Mouse (Mus musculus): Measurements from ENCODE around the gene Sez6l. TPM values are rescaled to one million over a fixed set of nuclear protein-coding genes. Genes with fewer than 3 reads are reported as not detected.

Sez6l gene
- total and polyA plus RNA-seq, 2 experiments from 2014 or later, result 43.5 to 80.1 TPM

DNA sequence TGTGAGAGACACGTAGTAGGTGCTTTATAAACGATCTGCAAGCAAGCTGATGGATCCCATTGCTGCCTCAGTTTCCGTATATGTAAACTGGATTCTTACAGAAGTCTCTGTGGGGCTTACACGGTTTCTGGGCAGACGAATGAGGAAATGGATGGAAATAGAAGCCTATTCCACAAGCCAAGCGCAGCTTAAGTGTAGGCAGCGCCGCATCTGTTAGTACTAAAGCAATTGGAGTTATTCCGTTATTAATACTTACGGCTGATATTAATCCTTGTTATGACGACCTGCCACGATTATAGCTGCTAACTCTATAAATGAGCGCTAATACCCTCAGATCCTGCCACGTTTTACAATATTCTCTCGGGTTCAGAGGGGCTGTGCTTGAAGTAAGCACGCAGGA lies 16.8 kb downstream of the Sez6l start:
- Histone ChIP-seq H3K36me3 (ENCODE audit: insufficient read depth, low read length) (no peaks in the 10 kb centered on the region), H3K27ac (no peak overlapping the region), H3K27me3 (ENCODE audit: insufficient read depth, low read length) (no peaks in the 10 kb centered on the region), H3K9me3 (ENCODE audit: low read length) (no peaks in the 10 kb centered on the region), H3K4me3 (ENCODE audit: low read length) (no peak overlapping the region), H3K9ac (replicated peaks; ENCODE audit: low read length) (no peak overlapping the region), H3K4me2 (ENCODE audit: low read depth, low read length) (no peak overlapping the region), H3K4me1 (ENCODE audit: insufficient read depth, low read length) (peaks cover 18% of the 10 kb centered on the region; the same call in 1 of the 2 replicates)
- DNase-seq (ENCODE audit: low spot score) (no peak), ATAC-seq (no peak)
- 69% methylated on average over 16 of the region's 16 CpGs for WGBS
- no peak for TF ChIP-seq CTCF (IDR thresholded peaks at IDR 0.05; ENCODE audit: low read depth)

DNA sequence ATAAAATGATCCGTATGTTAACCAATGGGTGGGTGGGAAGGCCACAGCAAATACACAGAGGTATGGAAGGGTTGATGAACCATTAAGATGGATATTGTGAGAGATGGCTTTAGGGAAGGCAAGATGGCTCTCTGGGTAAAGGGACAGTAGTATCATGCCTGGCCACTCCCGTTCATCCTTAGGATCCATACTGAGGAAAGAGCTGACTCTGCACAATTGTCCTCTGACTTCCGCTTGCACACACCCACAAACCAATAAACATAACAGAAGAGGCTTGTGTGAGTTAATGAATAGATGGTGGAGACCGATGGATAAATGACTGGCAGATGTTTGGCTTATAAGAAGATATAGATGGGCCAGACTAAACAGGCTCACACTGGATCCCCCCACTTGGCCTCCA lies 19.6 kb downstream of the Sez6l start:
- 77% methylated on average over 4 of the region's 4 CpGs for WGBS
- Histone ChIP-seq H3K9ac (replicated peaks; ENCODE audit: low read length) (no peak overlapping the region), H3K4me1 (ENCODE audit: insufficient read depth, low read length) (peaks cover 20% of the 10 kb centered on the region), H3K4me2 (ENCODE audit: low read depth, low read length) (no peak overlapping the region), H3K4me3 (ENCODE audit: low read length) (no peak overlapping the region), H3K27ac (no peak overlapping the region), H3K36me3 (ENCODE audit: insufficient read depth, low read length) (no peaks in the 10 kb centered on the region), H3K9me3 (ENCODE audit: low read length) (no peaks in the 10 kb centered on the region), H3K27me3 (ENCODE audit: insufficient read depth, low read length) (no peaks in the 10 kb centered on the region)
- TF ChIP-seq CTCF (IDR thresholded peaks at IDR 0.05; ENCODE audit: low read depth), result no peak
- ATAC-seq, result no peak
- no peak for DNase-seq (ENCODE audit: low spot score)

DNA sequence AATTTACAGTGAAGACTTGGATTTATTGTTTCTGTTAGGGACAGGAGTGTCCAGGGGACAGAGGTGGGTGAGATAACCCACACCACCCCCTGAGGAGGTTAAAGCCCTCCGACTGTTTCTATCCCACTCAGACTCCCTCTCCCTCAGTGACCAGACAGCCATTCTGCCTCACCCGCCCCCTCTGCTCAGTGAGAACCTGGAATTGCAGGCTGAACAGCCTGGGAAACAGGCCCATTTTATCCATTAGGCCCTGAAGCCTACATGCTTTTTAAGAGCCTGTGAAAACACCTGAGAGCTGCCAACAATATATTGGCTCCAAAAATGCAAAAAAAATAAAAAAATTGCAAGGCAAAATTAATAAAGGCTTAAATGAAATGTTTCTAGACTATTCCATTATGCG lies 20.3 kb downstream of the Sez6l start:
- WGBS, result 70% methylated on average over 3 of the region's 3 CpGs
- Histone ChIP-seq H3K36me3 (ENCODE audit: insufficient read depth, low read length) (no peaks in the 10 kb centered on the region), H3K27ac (no peak overlapping the region), H3K9me3 (ENCODE audit: low read length) (no peaks in the 10 kb centered on the region), H3K4me1 (ENCODE audit: insufficient read depth, low read length) (peaks cover 21% of the 10 kb centered on the region), H3K4me3 (ENCODE audit: low read length) (no peak overlapping the region), H3K9ac (replicated peaks; ENCODE audit: low read length) (no peak overlapping the region), H3K27me3 (ENCODE audit: insufficient read depth, low read length) (no peaks in the 10 kb centered on the region), H3K4me2 (ENCODE audit: low read depth, low read length) (no peak overlapping the region)
- TF ChIP-seq CTCF (IDR thresholded peaks at IDR 0.05; ENCODE audit: low read depth), result peak; percentile 25; the same call in 1 of the 2 replicates
- no peak for ATAC-seq
- DNase-seq (ENCODE audit: low spot score), result peak; percentile 42

DNA sequence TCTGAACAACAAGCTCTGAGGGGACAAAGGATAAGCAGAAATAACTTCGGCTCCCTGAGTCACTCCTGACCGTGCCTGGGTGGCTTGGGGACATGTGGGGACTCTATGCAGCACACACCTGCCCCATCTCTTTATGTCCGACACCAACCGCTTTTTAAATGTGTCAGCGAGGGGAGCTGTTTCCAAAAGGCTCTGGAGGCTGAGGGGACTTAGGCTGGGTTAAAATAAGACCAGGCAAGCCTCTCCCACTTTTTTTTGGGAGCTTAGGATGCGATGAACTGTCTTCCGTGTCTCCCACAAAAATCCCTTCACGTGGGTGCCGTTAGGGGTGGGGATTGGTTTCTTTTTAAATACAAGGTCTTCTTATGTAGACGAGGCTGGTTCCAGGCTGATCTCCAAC lies 22.5 kb downstream of the Sez6l start:
- no peak for DNase-seq (ENCODE audit: low spot score)
- no peak overlapping the region for H3K4me2 ChIP-seq (ENCODE audit: low read depth, low read length)
- no peak for TF ChIP-seq CTCF (IDR thresholded peaks at IDR 0.05; ENCODE audit: low read depth)
- no peak overlapping the region for H3K9ac ChIP-seq (replicated peaks; ENCODE audit: low read length)
- no peak overlapping the region for H3K4me3 ChIP-seq (ENCODE audit: low read length)
- no peaks in the 10 kb centered on the region for H3K27me3 ChIP-seq (ENCODE audit: insufficient read depth, low read length)
- H3K36me3 ChIP-seq (ENCODE audit: insufficient read depth, low read length), result no peaks in the 10 kb centered on the region
- WGBS, result 73% methylated on average over 10 of the region's 10 CpGs
- no peak overlapping the region for H3K27ac ChIP-seq
- H3K4me1 ChIP-seq (ENCODE audit: insufficient read depth, low read length), result peaks cover 33% of the 10 kb centered on the region
- no peaks in the 10 kb centered on the region for H3K9me3 ChIP-seq (ENCODE audit: low read length)
- no peak for ATAC-seq

DNA sequence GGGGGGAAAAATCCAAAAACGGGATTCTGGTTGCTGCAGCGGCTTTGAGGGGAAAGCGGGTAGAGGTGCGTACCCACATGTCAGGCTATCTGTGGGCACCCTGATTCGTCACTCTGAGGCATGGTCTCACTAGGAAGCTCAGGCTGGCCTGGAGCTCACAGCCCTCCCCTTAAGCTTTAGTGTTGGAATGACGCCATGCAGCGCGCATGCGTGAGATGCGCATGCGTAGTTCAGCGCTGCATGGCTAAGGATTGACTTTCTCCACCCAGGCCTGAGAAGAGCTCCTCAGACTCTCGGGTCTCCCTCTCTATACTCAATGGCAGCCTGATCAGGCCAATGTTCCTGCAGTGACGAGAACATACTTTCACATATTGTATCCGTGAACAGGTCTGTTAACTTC lies 24.2 kb downstream of the Sez6l start:
- 0 out of 2 replicates have a peak overlapping the region, but pooled peaks have one; percentile 78 for H3K27ac ChIP-seq
- no peak overlapping the region for H3K9ac ChIP-seq (replicated peaks; ENCODE audit: low read length)
- DNase-seq (ENCODE audit: low spot score), result peak; percentile 40
- no peaks in the 10 kb centered on the region for H3K36me3 ChIP-seq (ENCODE audit: insufficient read depth, low read length)
- no peak overlapping the region for H3K4me3 ChIP-seq (ENCODE audit: low read length)
- 88% methylated on average over 15 of the region's 15 CpGs for WGBS
- no peaks in the 10 kb centered on the region for H3K9me3 ChIP-seq (ENCODE audit: low read length)
- no peak for ATAC-seq
- TF ChIP-seq CTCF (IDR thresholded peaks at IDR 0.05; ENCODE audit: low read depth), result no peak
- H3K27me3 ChIP-seq (ENCODE audit: insufficient read depth, low read length), result no peaks in the 10 kb centered on the region
- no peak overlapping the region for H3K4me2 ChIP-seq (ENCODE audit: low read depth, low read length)
- peaks cover 46% of the 10 kb centered on the region for H3K4me1 ChIP-seq (ENCODE audit: insufficient read depth, low read length)

DNA sequence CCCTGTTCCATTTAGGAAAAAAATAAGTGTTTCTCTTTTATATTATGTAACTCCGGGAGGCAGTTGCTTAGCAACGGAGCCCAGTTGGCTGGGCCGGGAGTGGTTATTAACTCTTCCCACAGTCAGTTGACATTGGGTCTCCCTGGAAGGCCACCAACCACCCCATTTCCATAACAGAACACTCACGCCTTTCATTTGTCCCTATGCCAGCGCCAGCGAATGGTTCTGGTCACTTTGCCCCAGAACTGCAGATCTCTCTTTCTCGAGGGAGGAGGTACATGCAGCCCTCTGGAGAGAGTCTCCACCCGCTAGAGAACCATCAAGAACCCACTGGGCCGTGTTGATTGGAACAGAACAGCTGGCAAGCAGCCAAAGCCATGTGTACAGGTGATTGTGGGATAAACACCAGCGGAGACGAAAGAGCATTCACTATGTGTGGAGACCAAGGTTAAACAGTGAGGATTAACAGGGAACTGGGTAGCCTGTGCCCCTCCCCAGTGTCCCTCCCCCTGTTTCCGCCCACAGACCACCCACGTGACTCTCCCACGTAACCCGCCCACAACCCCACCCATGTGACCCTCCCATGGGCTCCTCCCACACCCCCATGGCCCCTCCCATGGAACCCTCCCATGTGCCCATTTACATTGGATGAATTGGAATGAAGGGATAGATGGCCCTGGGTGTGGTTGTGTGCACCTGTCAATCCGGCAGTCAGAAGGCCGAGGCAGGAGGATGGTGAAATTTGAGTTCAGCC lies 24.8 kb downstream of the Sez6l start:
- no peak for TF ChIP-seq CTCF (IDR thresholded peaks at IDR 0.05; ENCODE audit: low read depth)
- WGBS, result 17% methylated on average over 16 of the region's 17 CpGs
- peak overlapping the region; percentile 78 for H3K27ac ChIP-seq
- peak; percentile 92 for DNase-seq (ENCODE audit: low spot score)
- no peaks in the 10 kb centered on the region for H3K9me3 ChIP-seq (ENCODE audit: low read length)
- peaks cover 46% of the 10 kb centered on the region for H3K4me1 ChIP-seq (ENCODE audit: insufficient read depth, low read length)
- H3K4me3 ChIP-seq (ENCODE audit: low read length), result no peak overlapping the region
- no peaks in the 10 kb centered on the region for H3K36me3 ChIP-seq (ENCODE audit: insufficient read depth, low read length)
- H3K27me3 ChIP-seq (ENCODE audit: insufficient read depth, low read length), result no peaks in the 10 kb centered on the region
- ATAC-seq, result peak; percentile 81
- H3K4me2 ChIP-seq (ENCODE audit: low read depth, low read length), result peak overlapping the region; percentile 39
- peak overlapping the region; percentile 25; the same call in 1 of the 2 replicates for H3K9ac ChIP-seq (replicated peaks; ENCODE audit: low read length)
